Mouse (Mus musculus) midbrain, embryonic 16.5 days (tissue): ENCODE measurements at regions not wholly inside any gene's neighbourhood (a gene's known extent, or its start where the extent isn't known, plus 50 kb on each side); places are given as distances from the start of the nearest gene placed in this dataset.
"Not testable (repeated sequence)": the region's sequence is repeated elsewhere in the genome, so short reads cannot be mapped to it uniquely, and the experiment has no call there.

ENCODE experiments used
- ATAC-seq: fragments of 200-750 bp; cut with Nextera tagmentation; 2 replicates; pipeline ENCODE4 v1.8.0; 2017; ENCODE audit warnings: moderate TSS enrichment
- H3K27ac ChIP-seq: fragments of 300-500 bp; sonication (generic); 2 replicates; pipeline ENCODE4 v1.5.1; 2014; ENCODE audit warnings: mild to moderate bottlenecking, low read length, mixed read lengths
- H3K27me3 ChIP-seq: fragments of 300-500 bp; sonication (generic); 2 replicates; pipeline ENCODE4 v1.6.1; 2014; ENCODE audit warnings: low read depth, low read length, mixed read lengths; ENCODE audit not compliant: control insufficient read depth, insufficient read depth
- H3K36me3 ChIP-seq: fragments of 300-500 bp; sonication (generic); 2 replicates; pipeline ENCODE4 v1.6.1; 2014; ENCODE audit warnings: mild to moderate bottlenecking, low read length, moderate library complexity, mixed read lengths; ENCODE audit not compliant: control insufficient read depth, insufficient read depth
- H3K4me1 ChIP-seq: fragments of 300-500 bp; sonication (generic); 2 replicates; pipeline ENCODE4 v1.6.1; 2014; ENCODE audit warnings: mild to moderate bottlenecking, low read length, mixed read lengths; ENCODE audit not compliant: control insufficient read depth, insufficient read depth
- H3K4me2 ChIP-seq: fragments of 300-500 bp; sonication (generic); 2 replicates; pipeline ENCODE4 v1.6.1; 2014; ENCODE audit warnings: mild to moderate bottlenecking, low read length, mixed read lengths
- H3K4me3 ChIP-seq: fragments of 300-500 bp; sonication (generic); 2 replicates; pipeline ENCODE4 v1.5.1; 2014; ENCODE audit warnings: low read depth, mild to moderate bottlenecking, low read length, moderate library complexity, mixed read lengths
- H3K9ac ChIP-seq: fragments of 300-500 bp; sonication (generic); 2 replicates; pipeline ENCODE4 v1.6.1; 2014; ENCODE audit warnings: low read depth, low read length, mixed read lengths
- H3K9me3 ChIP-seq: fragments of 300-500 bp; sonication (generic); replicated peaks from 2 replicates; pipeline ENCODE4 v1.6.1; 2014; ENCODE audit warnings: mild to moderate bottlenecking, low read length, mixed read lengths; ENCODE audit not compliant: control insufficient read depth, poor library complexity, severe bottlenecking
- WGBS: fragments of 180-500 bp; shearing (Covaris S2); extraction: QIAGEN DNeasy Blood & Tissue Kit; methylation state at CpG from one replicate; pipeline ENCODE4 v1.1.7; 2014; 5-methylcytosine and 5-hydroxymethylcytosine counted together

DNA sequence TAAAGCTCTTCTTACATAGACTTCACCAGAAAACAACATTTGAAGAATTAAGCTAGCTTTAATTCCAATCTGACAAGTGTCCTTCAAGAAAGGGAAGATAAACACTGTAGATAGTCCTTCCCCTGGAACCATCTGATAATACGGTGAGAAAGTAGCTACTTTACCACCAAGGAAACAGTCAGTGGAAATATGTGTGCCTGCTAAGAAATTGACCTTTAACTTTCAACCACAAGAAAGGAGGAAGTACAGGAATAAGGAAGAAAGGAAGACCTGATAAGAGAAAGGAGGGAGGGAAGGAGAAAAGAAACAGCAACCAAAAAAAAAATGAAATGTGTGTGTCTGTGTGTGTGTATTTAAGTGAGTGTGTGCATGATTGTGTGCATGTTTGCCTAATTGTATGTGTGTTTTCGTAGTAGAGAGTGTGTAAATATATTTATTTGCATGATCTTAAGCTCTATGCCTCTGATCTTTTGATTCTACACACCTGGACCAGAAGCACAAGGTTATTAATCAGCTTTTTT is 831.3 kb downstream of the Pla2g4a start:
- no peaks in the 10 kb centered on the region for H3K27me3 ChIP-seq
- H3K4me2 ChIP-seq = no peak overlapping the region
- WGBS = 73% methylated on average over 2 of the region's 2 CpGs
- H3K4me3 ChIP-seq = no peak overlapping the region
- no peaks in the 10 kb centered on the region for H3K36me3 ChIP-seq
- no peaks in the 10 kb centered on the region for H3K4me1 ChIP-seq
- no peak for ATAC-seq
- no peak overlapping the region for H3K9ac ChIP-seq
- no peaks in the 10 kb centered on the region for H3K9me3 ChIP-seq
- no peak overlapping the region for H3K27ac ChIP-seq

GRCm38 (mm10) chr1:149129138-149129537 is 832.0 kb downstream of the Pla2g4a start:
- Histone ChIP-seq H3K9ac (no peak overlapping the region), H3K9me3 (no peaks in the 10 kb centered on the region), H3K36me3 (no peaks in the 10 kb centered on the region), H3K4me1 (no peaks in the 10 kb centered on the region), H3K4me2 (no peak overlapping the region), H3K27me3 (no peaks in the 10 kb centered on the region), H3K27ac (no peak overlapping the region), H3K4me3 (no peak overlapping the region)
- no peak for ATAC-seq

DNA sequence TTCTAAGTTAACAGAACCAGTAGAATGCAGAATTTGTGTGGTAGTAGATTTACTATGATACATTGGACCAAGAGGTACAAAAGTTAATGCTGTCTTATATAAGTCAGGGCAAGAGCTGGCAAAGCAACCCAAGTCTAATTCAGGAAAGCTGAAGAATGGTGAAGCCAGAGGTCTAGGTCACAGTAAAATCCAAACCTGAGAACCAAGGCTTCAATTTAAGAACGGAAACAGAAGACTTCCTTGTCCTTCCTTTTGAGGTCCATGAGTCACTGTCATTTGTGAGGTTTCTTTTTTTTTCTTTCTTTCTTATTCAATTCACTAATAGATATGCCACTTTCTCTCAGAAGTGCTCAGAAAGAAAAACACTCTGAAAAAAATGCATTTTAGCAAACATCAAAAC is 833.4 kb downstream of the Pla2g4a start:
- Histone ChIP-seq H3K9me3 (no peaks in the 10 kb centered on the region), H3K9ac (no peak overlapping the region), H3K27me3 (no peaks in the 10 kb centered on the region), H3K4me1 (no peaks in the 10 kb centered on the region), H3K36me3 (no peaks in the 10 kb centered on the region), H3K4me3 (no peak overlapping the region), H3K27ac (no peak overlapping the region), H3K4me2 (no peak overlapping the region)
- ATAC-seq = no peak
- WGBS = 96% methylated on average over 1 of the region's 1 CpGs

DNA sequence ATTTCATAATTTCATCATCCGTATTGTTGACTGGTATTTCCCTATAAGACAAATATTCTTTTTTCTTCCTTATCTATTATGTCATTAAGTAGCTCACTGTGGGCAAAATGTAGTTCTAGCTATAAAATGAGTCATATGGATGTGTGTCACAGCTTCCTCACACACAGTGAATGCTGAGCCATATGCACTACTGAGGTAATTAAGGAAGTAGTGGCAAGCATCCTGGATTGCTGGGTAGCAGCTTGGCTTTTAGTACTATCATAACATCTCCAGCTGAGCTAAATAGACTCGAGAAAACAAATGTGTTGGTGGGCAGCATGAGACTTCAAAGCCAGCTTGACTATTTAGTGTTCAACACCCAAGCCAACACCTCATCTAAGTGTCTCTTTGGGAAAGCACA is 857.7 kb downstream of the Pla2g4a start:
- Histone ChIP-seq H3K4me2 (no peak overlapping the region), H3K9me3 (no peaks in the 10 kb centered on the region)
- WGBS = 82% methylated on average over 2 of the region's 2 CpGs

DNA sequence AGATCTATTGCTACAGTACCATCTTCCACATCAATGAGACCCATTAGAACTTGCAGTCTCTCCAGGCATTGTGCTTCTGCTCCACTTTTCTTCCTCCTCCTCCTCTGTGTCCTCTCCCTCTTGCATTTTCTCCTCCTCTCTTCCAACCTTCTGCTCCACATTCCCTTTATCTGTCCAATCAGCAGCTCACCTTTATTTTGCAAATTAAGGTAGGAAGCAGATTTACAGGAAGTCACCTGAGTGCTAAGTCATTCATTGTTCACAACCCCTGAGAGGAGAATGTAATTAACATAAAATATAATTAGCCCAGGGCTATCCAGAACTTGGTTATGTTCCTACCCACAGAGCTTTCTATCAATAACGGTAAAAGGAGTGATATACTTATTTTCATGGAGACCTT is 863.7 kb downstream of the Pla2g4a start:
- no peaks in the 10 kb centered on the region for H3K27me3 ChIP-seq
- ATAC-seq = no peak
- no peaks in the 10 kb centered on the region for H3K9me3 ChIP-seq
- no peak overlapping the region for H3K4me2 ChIP-seq
- no peaks in the 10 kb centered on the region for H3K36me3 ChIP-seq
- 83% methylated on average over 1 of the region's 1 CpGs for WGBS
- no peaks in the 10 kb centered on the region for H3K4me1 ChIP-seq
- no peak overlapping the region for H3K9ac ChIP-seq
- no peak overlapping the region for H3K4me3 ChIP-seq
- no peak overlapping the region for H3K27ac ChIP-seq

More for the DNA sequence above, 857.7 kb downstream of the Pla2g4a start:
- no peak overlapping the region for H3K4me3 ChIP-seq
- no peaks in the 10 kb centered on the region for H3K36me3 ChIP-seq
- H3K27me3 ChIP-seq = no peaks in the 10 kb centered on the region
- no peaks in the 10 kb centered on the region for H3K4me1 ChIP-seq
- no peak overlapping the region for H3K9ac ChIP-seq
- H3K27ac ChIP-seq = no peak overlapping the region
- ATAC-seq = no peak

DNA sequence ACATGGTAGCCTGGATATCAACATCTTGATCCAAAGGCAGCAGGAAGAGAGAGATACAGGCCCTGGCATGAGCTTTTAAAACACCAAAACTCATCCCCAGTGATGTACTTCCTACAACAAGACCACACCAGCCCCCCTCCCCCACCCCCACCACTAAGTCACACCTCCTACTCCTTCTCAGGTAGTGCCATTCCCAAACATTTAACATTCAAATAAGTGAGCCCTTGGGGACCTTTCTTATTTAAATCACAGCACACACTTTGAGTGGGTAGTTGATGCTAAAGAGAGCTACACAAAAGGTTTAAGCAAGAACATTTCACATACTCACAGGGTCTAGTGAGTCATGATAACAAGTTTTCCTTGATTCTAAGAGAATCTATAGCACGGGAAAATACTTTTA is 886.4 kb downstream of the Pla2g4a start:
- Histone ChIP-seq H3K4me1 (no peaks in the 10 kb centered on the region), H3K4me2 (no peak overlapping the region), H3K27me3 (no peaks in the 10 kb centered on the region), H3K9me3 (no peaks in the 10 kb centered on the region), H3K4me3 (no peak overlapping the region), H3K9ac (no peak overlapping the region), H3K36me3 (no peaks in the 10 kb centered on the region), H3K27ac (no peak overlapping the region)
- no peak for ATAC-seq
- 86% methylated on average over 1 of the region's 1 CpGs for WGBS

DNA sequence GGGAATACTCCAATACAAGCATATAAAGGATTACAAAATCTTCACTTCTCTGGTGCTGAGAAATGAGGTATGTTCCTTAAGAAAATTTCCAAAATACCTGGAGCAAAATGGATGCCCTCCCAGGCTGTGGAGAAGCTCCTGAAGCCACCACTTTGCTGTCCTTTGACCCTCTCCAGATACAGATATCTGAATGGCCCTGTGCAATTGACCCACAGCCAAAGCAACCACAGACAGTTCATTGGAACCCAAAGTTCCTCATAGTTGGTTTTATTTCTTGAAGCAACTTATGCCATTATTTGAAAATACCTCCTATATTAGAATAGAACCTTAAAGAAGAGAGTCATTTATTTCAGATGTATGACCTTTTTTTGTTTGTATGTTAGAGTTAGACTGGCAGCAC is 891.5 kb downstream of the Pla2g4a start:
- no peaks in the 10 kb centered on the region for H3K27me3 ChIP-seq
- no peaks in the 10 kb centered on the region for H3K4me1 ChIP-seq
- H3K4me2 ChIP-seq = no peak overlapping the region
- no peak for ATAC-seq
- H3K9ac ChIP-seq = no peak overlapping the region
- H3K27ac ChIP-seq = no peak overlapping the region
- H3K4me3 ChIP-seq = no peak overlapping the region
- H3K9me3 ChIP-seq = no peaks in the 10 kb centered on the region
- H3K36me3 ChIP-seq = no peaks in the 10 kb centered on the region

- WGBS = 94% methylated on average over 3 of the region's 3 CpGs
- H3K9ac ChIP-seq, ATAC-seq, H3K4me2 ChIP-seq, H3K4me1 ChIP-seq, H3K4me3 ChIP-seq, H3K9me3 ChIP-seq, H3K27ac ChIP-seq, H3K27me3 ChIP-seq, H3K36me3 ChIP-seq: not testable (repeated sequence)
Measured at GRCm38 (mm10) chr1:149063011-149063410, 898.1 kb downstream of the Pla2g4a start.

- no peaks in the 10 kb centered on the region for H3K9me3 ChIP-seq
- no peak overlapping the region for H3K4me3 ChIP-seq
- H3K36me3 ChIP-seq = no peaks in the 10 kb centered on the region
- ATAC-seq = no peak
- no peaks in the 10 kb centered on the region for H3K4me1 ChIP-seq
- WGBS = 75% methylated on average over 3 of the region's 3 CpGs
- H3K4me2 ChIP-seq = no peak overlapping the region
- H3K27ac ChIP-seq = no peak overlapping the region
- no peaks in the 10 kb centered on the region for H3K27me3 ChIP-seq
- H3K9ac ChIP-seq = no peak overlapping the region
Measured at GRCm38 (mm10) chr1:149038188-149038967, 922.7 kb downstream of the Pla2g4a start.
